Mouse (Mus musculus) stomach, embryonic 15.5 days (tissue): ENCODE measurements at regions not wholly inside any gene's neighbourhood (a gene's known extent, or its start where the extent isn't known, plus 50 kb on each side); places are given as distances from the start of the nearest gene placed in this dataset.

Experiments
- ATAC-seq: fragments of 200-750 bp; cut with Nextera tagmentation; 2 replicates; pipeline ENCODE4 v1.8.0; 2017; ENCODE audit warnings: low read depth, moderate number of reproducible peaks, moderate TSS enrichment; ENCODE audit not compliant: insufficient read depth, low FRiP score
- H3K27ac ChIP-seq: fragments of 300-500 bp; sonication (generic); 2 replicates; pipeline ENCODE4 v1.5.1; 2015; ENCODE audit warnings: mild to moderate bottlenecking, inconsistent platforms
- H3K27me3 ChIP-seq: fragments of 300-500 bp; sonication (generic); replicated peaks from 2 replicates; pipeline ENCODE4 v1.6.1; 2015; ENCODE audit warnings: inconsistent platforms
- H3K36me3 ChIP-seq: fragments of 300-500 bp; sonication (generic); 2 replicates; pipeline ENCODE4 v1.6.1; 2015; ENCODE audit warnings: inconsistent platforms
- H3K4me1 ChIP-seq: fragments of 300-500 bp; sonication (generic); 2 replicates; pipeline ENCODE4 v1.6.1; 2015; ENCODE audit warnings: inconsistent platforms
- H3K4me2 ChIP-seq: fragments of 300-500 bp; sonication (generic); 2 replicates; pipeline ENCODE4 v1.6.1; 2015; ENCODE audit warnings: mild to moderate bottlenecking, inconsistent platforms
- H3K4me3 ChIP-seq: fragments of 300-500 bp; sonication (generic); replicated peaks from 2 replicates; pipeline ENCODE4 v1.5.1; 2015; ENCODE audit warnings: inconsistent platforms
- H3K9ac ChIP-seq: fragments of 300-500 bp; sonication (generic); 2 replicates; pipeline ENCODE4 v1.6.1; 2015; ENCODE audit warnings: inconsistent platforms
- H3K9me3 ChIP-seq: fragments of 300-500 bp; sonication (generic); 2 replicates; pipeline ENCODE4 v1.6.1; 2016; ENCODE audit warnings: inconsistent platforms
- WGBS: fragments of 180-500 bp; shearing (Covaris S2); methylation state at CpG from one replicate; pipeline ENCODE4 v1.1.7; 2015; 5-methylcytosine and 5-hydroxymethylcytosine counted together

GRCm38 (mm10) chr5:91274411-91274810, 128.4 kb downstream of the Btc start:
- no peak overlapping the region for H3K9ac ChIP-seq
- H3K36me3 ChIP-seq: no peaks in the 10 kb centered on the region
- H3K4me3 ChIP-seq: no peak overlapping the region
- no peaks in the 10 kb centered on the region for H3K4me1 ChIP-seq
- no peaks in the 10 kb centered on the region for H3K9me3 ChIP-seq
- H3K4me2 ChIP-seq: no peak overlapping the region
- no peak overlapping the region for H3K27ac ChIP-seq
- ATAC-seq: no peak
- no peaks in the 10 kb centered on the region for H3K27me3 ChIP-seq
- 73% methylated on average over 3 of the region's 3 CpGs for WGBS

DNA sequence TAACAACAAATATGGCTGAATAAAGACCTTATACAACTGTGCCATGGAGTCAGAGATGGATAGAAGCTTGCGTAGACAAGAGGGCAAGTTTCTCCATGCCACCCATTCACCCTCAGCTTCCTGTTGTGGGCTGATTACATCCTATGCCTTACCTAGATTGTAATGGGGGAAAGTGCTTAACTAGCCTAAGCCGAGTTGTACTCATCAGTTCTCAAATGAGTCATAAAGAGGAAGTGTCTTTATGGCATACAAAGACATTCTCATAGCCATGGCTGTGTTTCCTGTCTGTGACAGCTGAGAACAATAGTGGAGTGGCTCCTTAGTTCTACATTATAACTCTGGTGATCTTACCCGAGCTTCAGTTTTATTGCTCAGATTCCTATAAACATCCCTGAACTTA, 124.3 kb downstream of the Btc start:
- ATAC-seq: no peak
- Histone ChIP-seq H3K4me1 (no peaks in the 10 kb centered on the region), H3K36me3 (no peaks in the 10 kb centered on the region), H3K4me2 (no peak overlapping the region), H3K9me3 (no peaks in the 10 kb centered on the region), H3K27ac (no peak overlapping the region), H3K9ac (no peak overlapping the region), H3K4me3 (no peak overlapping the region), H3K27me3 (no peaks in the 10 kb centered on the region)
- 61% methylated on average over 3 of the region's 3 CpGs for WGBS

GRCm38 (mm10) chr5:91279464-91279863, 123.3 kb downstream of the Btc start:
- H3K27ac ChIP-seq: no peak overlapping the region
- H3K4me1 ChIP-seq: no peaks in the 10 kb centered on the region
- no peaks in the 10 kb centered on the region for H3K9me3 ChIP-seq
- H3K4me3 ChIP-seq: no peak overlapping the region
- 56% methylated on average over 2 of the region's 2 CpGs for WGBS
- no peaks in the 10 kb centered on the region for H3K36me3 ChIP-seq
- H3K4me2 ChIP-seq: no peak overlapping the region
- no peaks in the 10 kb centered on the region for H3K27me3 ChIP-seq
- ATAC-seq: no peak
- H3K9ac ChIP-seq: no peak overlapping the region

DNA sequence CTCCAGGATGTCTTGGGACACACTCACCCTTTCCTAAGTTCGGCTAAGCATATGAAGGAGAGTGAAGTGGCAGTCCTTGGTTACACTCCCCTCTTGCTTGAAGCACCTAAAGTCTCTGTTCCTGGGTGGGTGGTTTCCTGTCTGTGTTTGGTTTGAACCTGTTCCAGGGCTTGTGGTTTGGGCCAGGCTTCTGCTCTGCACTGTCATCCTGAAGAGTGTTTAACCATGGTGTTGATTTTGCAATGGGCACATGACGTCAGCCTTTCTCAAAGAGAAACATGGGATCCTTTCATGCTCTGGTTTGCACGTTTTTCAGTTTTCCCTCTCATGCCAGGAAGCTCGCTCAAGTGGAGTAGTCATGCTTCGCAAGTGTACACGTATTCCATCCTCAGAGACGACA, 119.8 kb downstream of the Btc start:
- Histone ChIP-seq H3K9me3 (no peaks in the 10 kb centered on the region), H3K4me2 (no peak overlapping the region), H3K4me1 (no peaks in the 10 kb centered on the region), H3K36me3 (no peaks in the 10 kb centered on the region), H3K27ac (no peak overlapping the region), H3K4me3 (no peak overlapping the region), H3K9ac (no peak overlapping the region), H3K27me3 (no peaks in the 10 kb centered on the region)
- WGBS: 66% methylated on average over 7 of the region's 7 CpGs
- ATAC-seq: no peak

DNA sequence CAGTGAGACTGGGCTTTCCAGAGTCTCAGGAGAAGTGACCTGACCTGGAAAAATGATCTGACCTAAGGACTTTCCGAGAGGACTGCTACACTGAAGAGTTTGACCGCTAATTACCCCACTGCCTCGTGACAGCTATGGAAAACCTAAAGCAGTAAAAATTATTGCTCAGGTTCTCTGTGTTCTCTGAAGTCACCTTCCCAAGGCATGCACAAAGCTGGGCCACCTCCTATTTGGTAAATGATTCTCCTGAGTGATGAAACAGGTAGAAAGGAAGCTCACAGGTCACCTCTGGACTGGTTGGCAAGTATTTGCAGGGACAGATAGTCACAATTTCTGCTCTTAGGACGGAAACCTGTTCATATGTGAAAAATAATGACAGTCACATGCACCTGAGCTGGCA, 109.7 kb downstream of the Btc start:
- peak; percentile 50; the same call in 1 of the 2 replicates for ATAC-seq
- H3K36me3 ChIP-seq: no peaks in the 10 kb centered on the region
- no peak overlapping the region for H3K9ac ChIP-seq
- no peaks in the 10 kb centered on the region for H3K9me3 ChIP-seq
- no peaks in the 10 kb centered on the region for H3K27me3 ChIP-seq
- WGBS: 49% methylated on average over 4 of the region's 4 CpGs
- no peak overlapping the region for H3K27ac ChIP-seq
- no peak overlapping the region for H3K4me2 ChIP-seq
- H3K4me1 ChIP-seq: no peaks in the 10 kb centered on the region
- no peak overlapping the region for H3K4me3 ChIP-seq

DNA sequence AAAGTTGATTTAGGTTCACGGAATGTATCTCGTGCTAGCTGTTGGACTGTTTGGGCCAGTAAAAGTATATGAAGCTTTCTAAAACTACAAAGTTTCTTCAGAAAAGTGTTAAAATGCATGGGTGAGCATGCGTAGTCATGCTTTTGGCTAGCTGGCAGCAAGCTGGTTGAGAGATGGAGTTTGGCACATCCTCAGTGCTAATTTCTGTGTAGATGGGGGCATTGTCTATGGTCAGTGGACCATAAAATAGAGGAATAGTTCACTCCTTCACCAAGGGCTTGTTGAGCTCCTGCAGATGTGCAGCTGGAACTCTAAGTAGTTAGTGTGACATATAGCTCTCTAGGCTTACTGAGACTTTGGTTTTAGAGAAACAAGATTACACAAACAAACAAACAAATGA, 107.8 kb downstream of the Btc start:
- Histone ChIP-seq H3K4me1 (no peaks in the 10 kb centered on the region), H3K9ac (no peak overlapping the region), H3K4me3 (no peak overlapping the region), H3K9me3 (no peaks in the 10 kb centered on the region), H3K27me3 (no peaks in the 10 kb centered on the region), H3K27ac (no peak overlapping the region), H3K4me2 (no peak overlapping the region), H3K36me3 (no peaks in the 10 kb centered on the region)
- no peak for ATAC-seq
- WGBS: 91% methylated on average over 3 of the region's 3 CpGs

DNA sequence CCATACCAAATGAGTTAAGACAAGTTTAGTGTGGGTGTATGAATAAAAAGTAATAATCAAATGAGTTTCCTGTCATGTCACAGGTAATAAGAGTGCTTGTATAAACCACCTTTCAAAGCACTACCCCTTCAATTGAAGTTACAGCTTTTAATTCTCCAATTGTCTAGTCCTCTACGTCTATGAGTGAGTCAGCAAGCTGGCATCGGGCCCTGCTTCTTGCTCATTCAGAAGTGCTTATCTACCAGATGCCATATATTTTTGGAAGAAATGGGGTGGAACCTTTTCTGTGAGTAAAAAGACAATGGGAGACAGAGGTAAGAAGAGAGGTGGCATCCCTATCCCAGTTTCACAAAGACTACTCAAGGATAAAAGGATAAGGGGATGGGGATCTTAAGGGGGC, 105.7 kb downstream of the Btc start:
- H3K4me1 ChIP-seq: no peaks in the 10 kb centered on the region
- no peak overlapping the region for H3K9ac ChIP-seq
- no peak overlapping the region for H3K4me3 ChIP-seq
- H3K36me3 ChIP-seq: no peaks in the 10 kb centered on the region
- no peak overlapping the region for H3K27ac ChIP-seq
- no peak overlapping the region for H3K4me2 ChIP-seq
- H3K9me3 ChIP-seq: no peaks in the 10 kb centered on the region
- no peak for ATAC-seq
- 71% methylated on average over 2 of the region's 2 CpGs for WGBS
- no peaks in the 10 kb centered on the region for H3K27me3 ChIP-seq

DNA sequence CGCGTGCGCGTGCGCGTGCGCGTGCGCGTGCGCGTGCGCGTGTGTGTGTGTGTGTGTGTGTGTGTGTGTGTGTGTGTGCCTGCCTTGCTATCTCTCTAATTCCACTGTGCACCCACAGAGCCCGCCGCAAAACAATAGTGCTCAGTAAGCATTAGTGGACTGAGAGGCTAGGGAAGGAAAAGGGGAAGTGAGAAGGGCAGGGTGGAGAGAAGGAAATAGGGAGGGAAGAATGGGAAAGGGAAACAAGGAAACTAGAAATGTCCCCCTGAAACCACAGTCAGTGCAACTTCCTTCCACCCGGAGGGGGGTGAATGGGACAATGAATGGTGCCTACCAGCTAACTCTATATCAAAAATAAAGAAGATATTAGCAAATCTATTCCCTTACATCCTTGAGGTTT, 100.7 kb downstream of the Btc start:
- Histone ChIP-seq H3K9me3 (no peaks in the 10 kb centered on the region), H3K27ac (no peak overlapping the region), H3K4me2 (no peak overlapping the region), H3K4me1 (no peaks in the 10 kb centered on the region), H3K9ac (no peak overlapping the region), H3K4me3 (no peak overlapping the region), H3K27me3 (no peaks in the 10 kb centered on the region), H3K36me3 (no peaks in the 10 kb centered on the region)
- 85% methylated on average over 15 of the region's 17 CpGs for WGBS
- no peak for ATAC-seq

DNA sequence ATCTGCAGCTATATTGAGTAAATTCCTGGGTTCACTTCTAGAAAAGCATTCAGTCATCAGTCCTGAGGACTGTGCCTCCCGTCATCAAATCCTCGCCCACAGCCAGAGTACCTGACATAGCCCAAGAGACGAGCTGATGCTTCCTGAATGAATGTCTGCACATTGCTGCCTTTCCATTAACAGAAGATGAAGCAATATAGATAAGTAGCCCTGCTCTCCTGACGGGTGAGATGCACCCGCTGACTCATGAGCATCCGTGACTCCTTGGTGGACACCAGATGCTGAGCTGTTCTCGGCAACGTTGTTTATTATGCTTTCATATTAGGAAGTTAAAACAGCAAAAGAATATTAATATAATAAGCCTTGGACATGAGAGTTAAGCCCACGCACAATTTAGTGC, 99.9 kb downstream of the Btc start:
- WGBS: 63% methylated on average over 9 of the region's 9 CpGs
- no peak for ATAC-seq

GRCm38 (mm10) chr5:91303702-91304101, 99.1 kb downstream of the Btc start:
- WGBS: 71% methylated on average over 5 of the region's 5 CpGs
- Histone ChIP-seq H3K36me3 (no peaks in the 10 kb centered on the region), H3K4me2 (no peak overlapping the region), H3K4me1 (no peaks in the 10 kb centered on the region), H3K9ac (no peak overlapping the region), H3K27me3 (no peaks in the 10 kb centered on the region), H3K4me3 (no peak overlapping the region), H3K9me3 (no peaks in the 10 kb centered on the region), H3K27ac (no peak overlapping the region)
- ATAC-seq: no peak

More for the DNA sequence above, 99.9 kb downstream of the Btc start:
- Histone ChIP-seq H3K4me1 (no peaks in the 10 kb centered on the region), H3K9me3 (no peaks in the 10 kb centered on the region), H3K27me3 (no peaks in the 10 kb centered on the region), H3K4me2 (no peak overlapping the region), H3K9ac (no peak overlapping the region), H3K36me3 (no peaks in the 10 kb centered on the region), H3K27ac (no peak overlapping the region), H3K4me3 (no peak overlapping the region)

GRCm38 (mm10) chr5:91307031-91307430, 95.8 kb downstream of the Btc start:
- ATAC-seq: no peak
- Histone ChIP-seq H3K9ac (no peak overlapping the region), H3K36me3 (no peaks in the 10 kb centered on the region), H3K4me1 (no peaks in the 10 kb centered on the region), H3K4me3 (no peak overlapping the region), H3K27ac (no peak overlapping the region), H3K9me3 (no peaks in the 10 kb centered on the region), H3K4me2 (no peak overlapping the region), H3K27me3 (no peaks in the 10 kb centered on the region)
- WGBS: 70% methylated on average over 3 of the region's 3 CpGs
